Mouse (Mus musculus): ENCODE results near the gene Eif3b.

DNA sequence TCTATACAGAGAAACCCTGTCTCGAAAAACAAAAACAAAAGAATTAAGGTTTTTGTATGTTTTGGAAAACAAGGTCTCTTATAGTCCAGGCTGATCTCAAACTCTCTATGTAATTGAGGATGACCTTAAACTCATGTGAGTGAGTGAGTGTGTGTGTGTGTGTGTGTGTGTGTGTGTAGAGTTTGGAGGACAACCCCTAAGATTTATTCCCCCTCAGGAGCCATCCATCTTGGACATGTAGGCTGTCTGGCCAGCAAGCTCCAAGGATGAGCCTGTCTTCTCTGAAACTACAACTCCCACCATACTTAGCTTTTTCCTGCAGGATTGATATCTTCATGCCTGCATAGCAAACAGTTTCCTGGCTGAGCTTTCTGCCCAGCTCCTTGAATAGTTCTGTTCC is 27.7 kb upstream of the Eif3b start:
- no peak for TF ChIP-seq MYOG (IDR thresholded peaks at IDR 0.05; ENCODE audit: control insufficient read depth in 1 of 3, insufficient read depth in 1 of 3, insufficient read length in 2 of 3, low read depth in 2 of 3)
- no peak for TF ChIP-seq TCF12 (IDR thresholded peaks at IDR 0.05; ENCODE audit: insufficient read depth, poor library complexity, severe bottlenecking)
- no peak for TF ChIP-seq E2F4 (IDR thresholded peaks at IDR 0.05; ENCODE audit: insufficient read depth)

Data from myocyte (in vitro differentiated cells).